Mouse (Mus musculus): Measurements from ENCODE around the gene Gm20696.

Gene Gm20696

GRCm38 (mm10) chr6:99433006-99433405, 233.6 kb downstream of the Gm20696 start:
- no peak for DNase-seq

GRCm38 (mm10) chr6:99431941-99432340, 234.7 kb downstream of the Gm20696 start:
- no peak for DNase-seq

DNA sequence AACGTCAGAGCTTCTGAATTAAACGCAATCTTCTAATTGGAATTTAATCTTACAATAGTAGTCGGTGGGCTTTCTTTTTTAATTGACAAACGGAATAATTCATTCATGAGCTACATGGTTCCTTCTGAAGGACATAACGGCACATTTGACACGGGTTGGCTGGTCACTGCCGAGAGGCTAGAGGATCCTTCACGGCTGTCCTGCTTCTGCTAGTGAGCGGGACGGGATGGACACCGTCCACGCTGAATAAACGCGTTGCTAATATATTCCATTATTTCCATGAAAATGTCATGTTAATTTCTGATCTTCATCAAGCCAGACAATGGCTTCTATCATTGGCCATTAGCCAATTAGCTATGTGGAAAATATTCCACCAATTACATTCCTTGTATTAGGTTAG, 236.0 kb downstream of the Gm20696 start:
- DNase-seq, result no peak

- DNase-seq, result no peak
These were observed 237.0 kb downstream of the Gm20696 start for GRCm38 (mm10) chr6:99429378-99430131.

DNA sequence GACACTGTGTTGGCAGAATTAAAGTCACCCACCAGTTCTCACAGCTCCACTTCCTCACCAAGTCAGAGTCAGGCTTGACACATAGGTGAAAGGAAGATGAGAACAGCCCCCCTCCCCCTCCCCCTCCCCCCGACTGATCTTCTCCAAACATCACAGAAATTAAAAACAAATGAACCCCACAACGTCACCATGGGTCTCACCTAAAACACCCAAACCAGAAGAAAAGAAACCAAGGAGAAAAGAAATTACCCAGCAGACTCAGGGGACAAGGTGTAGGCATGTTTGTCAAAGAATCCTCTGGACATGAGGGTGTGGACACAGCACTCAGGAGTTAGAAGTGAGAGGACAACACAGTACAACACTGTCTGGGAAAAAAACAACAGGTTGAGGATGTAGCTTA, 237.6 kb downstream of the Gm20696 start:
- no peak for DNase-seq

GRCm38 (mm10) chr6:99427301-99427700, 239.3 kb downstream of the Gm20696 start:
- DNase-seq, result no peak

DNA sequence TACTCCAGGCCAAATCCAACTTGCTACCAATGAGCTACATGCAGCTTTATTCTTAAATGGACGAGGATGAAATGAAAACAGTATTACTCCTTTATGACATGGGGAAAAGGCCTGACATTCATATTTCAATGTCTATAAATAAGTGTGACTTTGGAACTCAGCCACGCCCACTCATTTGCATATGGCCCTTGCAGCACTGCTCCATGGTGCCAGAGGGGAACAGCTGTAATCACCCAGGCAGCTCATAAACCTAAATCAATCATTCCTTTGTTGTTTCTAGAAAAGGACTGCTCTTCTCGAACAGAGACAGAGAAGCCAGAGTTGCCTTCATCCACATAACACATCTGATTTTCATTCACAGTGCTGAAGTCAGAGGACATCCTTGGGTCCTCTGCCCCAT, 241.6 kb downstream of the Gm20696 start:
- DNase-seq, result no peak

DNA sequence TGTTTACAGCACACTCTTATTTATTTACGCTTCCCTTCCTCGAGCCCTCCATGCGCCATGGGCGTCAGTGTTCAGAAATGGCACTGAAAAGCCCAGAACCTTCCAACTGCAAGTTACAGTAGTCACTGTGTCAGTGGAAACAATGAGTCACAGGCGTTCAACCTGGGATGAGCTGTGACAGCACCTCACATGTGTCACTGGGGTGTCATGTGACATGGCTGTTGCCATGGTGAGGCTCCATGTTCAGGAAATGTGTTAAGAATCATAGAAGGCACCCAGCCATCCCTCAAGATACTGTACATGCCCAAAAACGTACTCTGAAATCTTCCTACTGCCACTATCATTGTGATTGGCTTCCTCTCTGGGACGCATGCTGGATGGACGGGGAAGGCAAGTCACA, 245.9 kb downstream of the Gm20696 start:
- no peak for DNase-seq

- DNase-seq, result no peak
These were observed 254.0 kb downstream of the Gm20696 start for GRCm38 (mm10) chr6:99412598-99412997.

DNA sequence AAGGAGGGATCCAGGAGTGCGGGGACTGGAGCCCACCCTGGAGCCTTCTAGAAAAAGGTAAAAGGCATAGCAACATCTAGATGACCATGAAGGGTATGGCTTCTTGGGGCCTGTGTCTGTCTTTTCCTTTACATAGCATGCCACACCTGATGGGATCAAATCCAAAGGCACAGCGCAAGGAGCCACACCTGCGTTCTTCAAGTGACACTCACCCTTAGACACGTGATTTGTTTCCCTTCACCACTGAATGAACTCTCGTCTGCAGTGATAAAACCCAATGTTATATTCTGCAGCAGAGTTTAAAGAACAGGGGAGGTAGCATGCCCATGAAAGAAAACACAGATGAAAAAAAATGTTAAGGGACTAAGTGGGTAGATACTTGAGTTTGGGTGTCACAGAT, 257.0 kb downstream of the Gm20696 start:
- no peak for DNase-seq

GRCm38 (mm10) chr6:99408880-99409279, 257.7 kb downstream of the Gm20696 start:
- no peak for DNase-seq

DNA sequence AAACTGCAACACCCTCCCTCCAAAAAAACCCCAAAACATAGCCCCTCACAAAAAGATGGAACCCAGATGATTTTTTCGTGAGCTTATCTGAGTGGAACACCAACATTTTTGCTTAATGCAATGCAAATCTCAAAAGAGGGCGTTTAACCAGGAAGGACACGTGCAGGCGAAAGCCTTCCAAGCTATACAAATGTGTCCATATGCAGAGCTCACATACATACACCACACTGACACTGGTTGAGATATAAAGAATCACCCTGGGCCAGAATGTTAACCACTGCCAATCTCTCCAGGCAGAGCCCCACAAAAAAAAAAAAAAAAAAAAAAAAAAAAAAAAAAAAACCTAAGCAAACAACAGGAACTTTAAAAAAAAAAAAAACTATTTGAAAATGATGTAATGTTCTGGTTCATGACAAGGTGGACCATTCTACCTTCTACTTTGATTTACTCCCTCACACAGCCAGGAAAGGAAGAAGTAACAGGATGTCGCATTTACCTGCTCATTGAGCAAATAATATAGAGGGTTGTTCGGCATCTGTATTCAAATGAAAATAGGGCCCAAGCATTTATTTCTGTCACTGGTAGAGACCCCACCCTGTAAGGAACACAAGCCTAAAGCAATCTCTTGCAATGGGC, 262.7 kb downstream of the Gm20696 start:
- DNase-seq, result no peak

GRCm38 (mm10) chr6:99402941-99403340, 263.7 kb downstream of the Gm20696 start:
- DNase-seq, result no peak

DNA sequence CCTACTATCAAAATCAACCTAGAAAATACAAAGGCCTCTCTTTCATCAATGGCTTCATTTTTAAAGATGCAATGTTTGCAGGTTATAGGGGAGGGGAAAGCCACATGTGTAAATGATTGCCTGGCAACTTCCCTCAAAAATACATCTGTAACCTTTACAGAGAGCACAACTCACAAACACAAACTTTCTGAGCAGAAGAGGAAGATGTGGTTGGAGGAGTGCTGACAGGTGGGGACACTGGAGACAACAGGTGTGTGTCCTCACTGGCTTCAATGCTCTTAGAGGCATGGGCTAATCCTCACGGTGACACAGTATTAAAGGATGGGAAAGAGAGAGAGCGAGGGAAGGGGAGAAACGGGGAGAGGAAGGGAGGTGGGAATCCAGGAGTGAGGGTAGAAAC, 264.2 kb downstream of the Gm20696 start:
- no peak for DNase-seq

DNA sequence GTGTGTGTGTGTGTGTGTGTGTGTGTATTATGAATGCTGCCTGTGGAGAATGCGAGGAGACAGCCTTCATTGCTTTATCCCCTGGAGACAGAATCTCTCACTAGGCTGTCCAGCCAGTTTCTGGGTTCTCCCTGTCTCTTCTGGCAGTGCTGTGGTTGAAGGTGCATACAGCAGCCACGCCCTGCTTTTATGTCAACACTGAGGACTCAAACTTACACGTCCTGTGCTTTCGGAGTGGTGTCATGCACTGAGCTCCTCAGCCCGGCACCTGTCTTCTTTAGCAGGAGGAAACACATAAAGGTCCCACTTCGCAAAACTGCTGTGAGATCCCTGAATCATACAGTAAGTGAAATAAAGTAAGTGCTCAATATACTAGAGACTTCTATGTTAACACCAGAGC, 264.8 kb downstream of the Gm20696 start:
- no peak for DNase-seq

- no peak for DNase-seq
These were observed 265.4 kb downstream of the Gm20696 start for GRCm38 (mm10) chr6:99401211-99401610.

GRCm38 (mm10) chr6:99395745-99396144, 270.9 kb downstream of the Gm20696 start:
- DNase-seq, result no peak

DNA sequence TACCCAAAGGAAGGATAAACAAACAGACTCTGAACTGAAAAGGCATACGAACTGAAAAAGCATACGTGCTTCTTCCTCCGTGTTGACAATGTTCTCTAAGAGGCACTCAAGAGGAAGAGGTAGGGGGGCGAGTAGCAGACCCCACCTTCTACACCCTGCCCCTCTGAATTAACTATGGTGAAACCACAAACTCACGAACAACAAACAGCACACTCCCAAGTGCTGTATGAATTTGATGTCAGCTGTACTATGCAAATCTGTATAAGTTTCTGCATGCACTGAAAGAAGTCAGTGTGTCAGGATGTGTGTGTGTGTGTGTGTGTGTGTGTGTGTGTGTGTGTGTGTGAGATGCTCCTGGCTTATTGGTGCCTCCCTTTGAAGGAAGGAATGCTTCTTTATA, 271.8 kb downstream of the Gm20696 start:
- DNase-seq, result no peak

DNA sequence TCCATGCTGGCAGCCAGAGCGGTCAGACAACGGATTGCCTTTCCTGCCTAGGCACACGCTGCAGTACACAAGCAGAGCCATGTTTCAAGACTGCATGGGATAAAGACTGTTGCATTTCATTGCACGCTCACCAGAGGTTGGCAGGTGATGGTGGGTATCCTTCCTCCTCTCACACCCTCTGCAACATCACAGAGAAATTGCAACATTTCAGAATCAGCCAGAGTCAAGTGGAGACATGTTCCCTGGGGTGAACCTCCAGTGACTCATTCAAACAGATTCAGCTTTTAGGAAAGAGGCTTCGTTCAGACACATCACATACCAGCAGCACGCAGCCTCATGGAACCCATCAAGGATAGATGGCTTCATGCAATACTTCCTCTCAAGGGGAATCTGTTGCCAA, 274.1 kb downstream of the Gm20696 start:
- no peak for DNase-seq

DNA sequence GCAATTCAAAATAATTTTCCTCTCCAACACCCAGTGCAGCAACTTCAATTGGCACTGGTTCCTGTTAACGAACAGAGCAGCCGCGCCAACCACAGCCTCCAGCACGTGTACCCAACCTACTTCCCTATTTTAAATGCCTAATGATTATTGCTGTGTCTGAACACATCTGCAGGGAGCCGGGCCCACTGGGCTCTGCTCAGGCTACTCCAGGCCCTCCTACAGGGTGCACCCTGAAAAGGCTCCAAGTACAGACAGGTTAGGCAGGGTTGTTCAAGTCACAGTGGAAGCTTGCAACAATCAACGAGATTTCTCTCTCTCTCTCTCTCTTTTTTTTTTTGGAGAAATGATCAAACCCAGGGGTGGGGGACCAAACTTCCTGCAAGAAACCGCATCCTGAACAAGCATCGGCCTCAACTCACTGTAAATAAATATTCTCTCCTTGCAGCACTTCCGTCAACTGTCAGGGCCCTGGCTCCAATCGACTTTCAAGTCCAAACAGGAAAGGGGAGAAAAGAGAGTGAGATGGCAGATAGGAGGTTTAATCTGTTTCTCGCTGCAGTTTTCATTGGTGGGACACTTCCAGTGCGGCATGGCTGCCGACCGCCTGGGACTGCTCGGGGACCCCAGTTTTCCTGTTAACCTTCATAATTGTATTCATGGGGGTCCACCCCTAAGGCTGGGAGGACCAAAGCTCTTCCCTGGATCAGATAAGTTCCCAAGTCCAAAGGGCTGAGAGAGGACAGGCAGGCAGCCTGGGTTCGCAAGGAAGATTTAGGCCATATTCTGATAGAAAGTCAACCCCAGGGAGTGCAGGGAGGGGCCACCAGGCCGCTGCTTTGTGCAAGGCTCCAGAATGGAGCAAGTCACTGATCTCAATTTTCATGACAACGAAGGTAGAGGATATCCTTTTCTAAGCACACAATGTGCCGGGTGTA, 277.6 kb downstream of the Gm20696 start:
- no peak for DNase-seq

- no peak for DNase-seq
These were observed 278.6 kb downstream of the Gm20696 start for GRCm38 (mm10) chr6:99388023-99388422.

GRCm38 (mm10) chr6:99385059-99385604, 281.5 kb downstream of the Gm20696 start:
- peak; percentile 24 to 40 for DNase-seq

GRCm38 (mm10) chr6:99383846-99384472, 282.6 kb downstream of the Gm20696 start:
- no peak for DNase-seq

All from cerebellum, adult 18-20 months (tissue).